Mouse (Mus musculus): ENCODE measurements around the gene Fam83d. TPM values are rescaled to one million over a fixed set of nuclear protein-coding genes. Genes with fewer than 3 reads are reported as not detected.

Fam83d gene
- polyA plus RNA-seq, 1 experiment from 2014 or later = 53.3 TPM

GRCm38 (mm10) chr2:158795043-158795442, 27.1 kb downstream of the Fam83d start:
- Histone ChIP-seq H3K27me3 (ENCODE audit: low read depth, poor library complexity, severe bottlenecking) (no peaks in the 10 kb centered on the region), H3K9me3 (replicated peaks) (no peaks in the 10 kb centered on the region), H3K4me1 (peaks cover 14% of the 10 kb centered on the region), H3K36me3 (peaks cover 12% of the 10 kb centered on the region), H3K27ac (peak overlapping the region; percentile 92), H3K4me3 (peak overlapping the region; percentile 88)
- no peak for DNase-seq (ENCODE audit: low spot score)
- 9% methylated on average over 15 of the region's 15 CpGs for WGBS

- no peak for DNase-seq (ENCODE audit: low spot score)
- no peaks in the 10 kb centered on the region for H3K9me3 ChIP-seq (replicated peaks)
- 92% methylated on average over 2 of the region's 2 CpGs for WGBS
Observed at GRCm38 (mm10) chr2:158795875-158796274, 28.0 kb downstream of the Fam83d start.

GRCm38 (mm10) chr2:158799328-158799727, 31.4 kb downstream of the Fam83d start:
- Histone ChIP-seq H3K4me3 (no peak overlapping the region), H3K9me3 (replicated peaks) (no peaks in the 10 kb centered on the region), H3K27me3 (ENCODE audit: low read depth, poor library complexity, severe bottlenecking) (no peaks in the 10 kb centered on the region), H3K36me3 (peaks cover 51% of the 10 kb centered on the region), H3K27ac (no peak overlapping the region), H3K4me1 (peaks cover 6% of the 10 kb centered on the region)
- no peak for DNase-seq (ENCODE audit: low spot score)
- 81% methylated on average over 4 of the region's 4 CpGs for WGBS

More at GRCm38 (mm10) chr2:158795875-158796274, 28.0 kb downstream of the Fam83d start:
- Histone ChIP-seq H3K27me3 (ENCODE audit: low read depth, poor library complexity, severe bottlenecking) (no peaks in the 10 kb centered on the region), H3K4me1 (peaks cover 14% of the 10 kb centered on the region), H3K4me3 (no peak overlapping the region), H3K27ac (no peak overlapping the region), H3K36me3 (peaks cover 20% of the 10 kb centered on the region)

GRCm38 (mm10) chr2:158800788-158801187, 32.9 kb downstream of the Fam83d start:
- 98% methylated on average over 8 of the region's 8 CpGs for WGBS
- Histone ChIP-seq H3K27ac (no peak overlapping the region), H3K4me1 (no peaks in the 10 kb centered on the region), H3K9me3 (replicated peaks) (no peaks in the 10 kb centered on the region), H3K27me3 (ENCODE audit: low read depth, poor library complexity, severe bottlenecking) (no peaks in the 10 kb centered on the region), H3K36me3 (peaks cover 62% of the 10 kb centered on the region), H3K4me3 (no peak overlapping the region)
- DNase-seq (ENCODE audit: low spot score) = no peak

GRCm38 (mm10) chr2:158803575-158803974, 35.7 kb downstream of the Fam83d start:
- no peak overlapping the region for H3K27ac ChIP-seq
- H3K4me1 ChIP-seq = no peaks in the 10 kb centered on the region
- H3K36me3 ChIP-seq = peaks cover 79% of the 10 kb centered on the region
- 95% methylated on average over 8 of the region's 8 CpGs for WGBS
- no peak overlapping the region for H3K4me3 ChIP-seq
- no peaks in the 10 kb centered on the region for H3K27me3 ChIP-seq (ENCODE audit: low read depth, poor library complexity, severe bottlenecking)
- DNase-seq (ENCODE audit: low spot score) = no peak
- no peaks in the 10 kb centered on the region for H3K9me3 ChIP-seq (replicated peaks)

- H3K9me3 ChIP-seq (replicated peaks) = no peaks in the 10 kb centered on the region
- H3K27ac ChIP-seq = no peak overlapping the region
- H3K4me1 ChIP-seq = no peaks in the 10 kb centered on the region
- H3K4me3 ChIP-seq = no peak overlapping the region
- peaks cover 70% of the 10 kb centered on the region for H3K36me3 ChIP-seq
- DNase-seq (ENCODE audit: low spot score) = no peak
- H3K27me3 ChIP-seq (ENCODE audit: low read depth, poor library complexity, severe bottlenecking) = no peaks in the 10 kb centered on the region
Observed at GRCm38 (mm10) chr2:158815686-158816085, 47.8 kb downstream of the Fam83d start.

- no peaks in the 10 kb centered on the region for H3K9me3 ChIP-seq (replicated peaks)
- H3K27me3 ChIP-seq (ENCODE audit: low read depth, poor library complexity, severe bottlenecking) = no peaks in the 10 kb centered on the region
- DNase-seq (ENCODE audit: low spot score) = no peak
- WGBS = 93% methylated on average over 4 of the region's 4 CpGs
- no peak overlapping the region for H3K27ac ChIP-seq
- peaks cover 72% of the 10 kb centered on the region for H3K36me3 ChIP-seq
- H3K4me1 ChIP-seq = no peaks in the 10 kb centered on the region
- no peak overlapping the region for H3K4me3 ChIP-seq
Observed at GRCm38 (mm10) chr2:158816239-158816638, 48.3 kb downstream of the Fam83d start.

- Histone ChIP-seq H3K36me3 (peaks cover 74% of the 10 kb centered on the region), H3K4me1 (no peaks in the 10 kb centered on the region), H3K9me3 (replicated peaks) (no peaks in the 10 kb centered on the region), H3K27ac (no peak overlapping the region), H3K4me3 (no peak overlapping the region), H3K27me3 (ENCODE audit: low read depth, poor library complexity, severe bottlenecking) (no peaks in the 10 kb centered on the region)
- no peak for DNase-seq (ENCODE audit: low spot score)
- WGBS = 92% methylated on average over 8 of the region's 8 CpGs
Observed at GRCm38 (mm10) chr2:158817708-158818107, 49.8 kb downstream of the Fam83d start.

- no peak for DNase-seq (ENCODE audit: low spot score)
- no peaks in the 10 kb centered on the region for H3K9me3 ChIP-seq (replicated peaks)
Observed at GRCm38 (mm10) chr2:158828124-158828523, 60.2 kb downstream of the Fam83d start.

GRCm38 (mm10) chr2:158829746-158830145, 61.9 kb downstream of the Fam83d start:
- WGBS = 86% methylated on average over 6 of the region's 6 CpGs
- no peak for DNase-seq (ENCODE audit: low spot score)
- H3K4me3 ChIP-seq = no peak overlapping the region
- no peak overlapping the region for H3K27ac ChIP-seq
- H3K9me3 ChIP-seq (replicated peaks) = no peaks in the 10 kb centered on the region
- no peaks in the 10 kb centered on the region for H3K4me1 ChIP-seq
- peaks cover 96% of the 10 kb centered on the region for H3K36me3 ChIP-seq
- H3K27me3 ChIP-seq (ENCODE audit: low read depth, poor library complexity, severe bottlenecking) = no peaks in the 10 kb centered on the region

More at GRCm38 (mm10) chr2:158828124-158828523, 60.2 kb downstream of the Fam83d start:
- H3K36me3 ChIP-seq = peaks cover 87% of the 10 kb centered on the region
- H3K4me3 ChIP-seq = no peak overlapping the region
- H3K27ac ChIP-seq = no peak overlapping the region
- WGBS = 89% methylated on average over 2 of the region's 2 CpGs
- H3K27me3 ChIP-seq (ENCODE audit: low read depth, poor library complexity, severe bottlenecking) = no peaks in the 10 kb centered on the region
- no peaks in the 10 kb centered on the region for H3K4me1 ChIP-seq

- no peak for DNase-seq (ENCODE audit: low spot score)
- H3K36me3 ChIP-seq = peaks cover 100% of the 10 kb centered on the region
- 89% methylated on average over 5 of the region's 5 CpGs for WGBS
Observed at GRCm38 (mm10) chr2:158833221-158833620, 65.3 kb downstream of the Fam83d start.

GRCm38 (mm10) chr2:158833645-158834044, 65.8 kb downstream of the Fam83d start:
- H3K27me3 ChIP-seq (ENCODE audit: low read depth, poor library complexity, severe bottlenecking) = no peaks in the 10 kb centered on the region
- DNase-seq (ENCODE audit: low spot score) = no peak
- H3K9me3 ChIP-seq (replicated peaks) = no peaks in the 10 kb centered on the region
- WGBS = 77% methylated on average over 2 of the region's 2 CpGs
- H3K27ac ChIP-seq = no peak overlapping the region
- H3K4me3 ChIP-seq = no peak overlapping the region
- H3K4me1 ChIP-seq = no peaks in the 10 kb centered on the region
- peaks cover 100% of the 10 kb centered on the region for H3K36me3 ChIP-seq

More at GRCm38 (mm10) chr2:158833221-158833620, 65.3 kb downstream of the Fam83d start:
- H3K4me3 ChIP-seq = no peak overlapping the region
- no peaks in the 10 kb centered on the region for H3K9me3 ChIP-seq (replicated peaks)
- no peaks in the 10 kb centered on the region for H3K4me1 ChIP-seq
- no peak overlapping the region for H3K27ac ChIP-seq
- H3K27me3 ChIP-seq (ENCODE audit: low read depth, poor library complexity, severe bottlenecking) = no peaks in the 10 kb centered on the region
